ENCODE assay signal across 1 mouse cellular context in the genomic region with DNA sequence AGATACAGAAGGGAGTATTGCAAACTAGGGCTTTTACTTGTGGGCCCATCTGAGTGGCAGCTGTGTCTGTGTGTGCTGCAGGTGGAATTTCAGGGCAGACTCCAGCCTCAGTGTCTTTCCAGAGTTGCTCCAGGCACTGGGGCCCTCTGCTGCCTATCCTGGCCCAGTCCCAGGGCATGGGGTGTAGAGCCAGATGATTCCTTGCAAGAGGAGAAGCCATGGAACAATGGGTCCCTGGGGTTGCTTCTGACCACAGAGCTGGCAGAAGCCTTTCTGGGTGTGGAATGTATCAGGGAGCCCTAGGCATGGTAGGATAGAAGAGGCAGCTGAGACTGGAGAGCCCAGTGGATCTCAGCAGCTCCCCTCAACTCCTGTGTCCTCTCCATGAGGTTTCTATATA.
TF ChIP-seq lines count a peak whose summit lies in the region.

No protein-coding gene starts in this region.

TF ChIP-seq in myocyte, 11 proteins besides CTCF, POLR2A, EP300 and RAD21:
- TF ChIP-seq SRF (IDR thresholded peaks at IDR 0.05; ENCODE audit: control insufficient read depth, insufficient read length, low read depth) (peak; percentile 9), E2F4 (IDR thresholded peaks at IDR 0.05; ENCODE audit: insufficient read depth) (no peak), POLR2AphosphoS2 (IDR thresholded peaks at IDR 0.05; ENCODE audit: insufficient read length, low read depth) (no peak), CEBPB (IDR thresholded peaks at IDR 0.05; ENCODE audit: insufficient read depth, poor library complexity, severe bottlenecking) (no peak), USF1 (IDR thresholded peaks at IDR 0.05; ENCODE audit: low read depth) (no peak), TCF3 (IDR thresholded peaks at IDR 0.05; ENCODE audit: insufficient read length, low read depth) (no peak), MAX (IDR thresholded peaks at IDR 0.05; ENCODE audit: low read depth) (no peak), MYOD1 (IDR thresholded peaks at IDR 0.05; ENCODE audit: control insufficient read depth in 1 of 3, insufficient read length in 2 of 3, low read depth in 2 of 3) (peak in 2 of 3 experiments; percentile 6 to 54)
